Mouse (Mus musculus): Measurements from ENCODE around the gene Ip6k1.

The Ip6k1 gene

GRCm38 (mm10) chr9:108056361-108057261, 54.3 kb downstream of the Ip6k1 start:
- DNase-seq (ENCODE audit: low spot score in 2 of 2), result no peak

GRCm38 (mm10) chr9:108057262-108057562, 54.9 kb downstream of the Ip6k1 start:
- no peak for DNase-seq (ENCODE audit: low spot score in 2 of 2)

- no peak for DNase-seq (ENCODE audit: low spot score in 2 of 2)
These were observed 56.0 kb downstream of the Ip6k1 start for GRCm38 (mm10) chr9:108058291-108058690.

DNA sequence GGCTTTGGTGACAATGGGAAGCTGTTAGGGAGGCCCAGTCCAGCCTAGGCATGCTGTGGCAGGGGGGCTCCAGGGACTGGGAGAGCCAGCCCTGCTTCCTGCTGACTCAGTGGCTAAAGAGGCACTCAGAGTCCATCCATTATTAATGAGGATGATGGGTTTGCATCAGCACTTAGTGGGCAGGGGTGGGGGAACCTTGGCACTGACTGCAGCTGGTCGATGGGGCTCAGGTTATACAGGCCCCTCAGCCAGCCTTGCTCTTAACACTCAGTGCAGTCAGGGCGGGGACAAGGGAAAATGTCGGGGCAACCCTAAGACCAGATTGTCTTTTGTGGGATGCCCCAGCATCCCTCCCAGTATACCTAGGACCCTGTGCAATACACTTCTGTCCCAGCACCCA, 59.8 kb downstream of the Ip6k1 start:
- no peak for DNase-seq (ENCODE audit: low spot score in 2 of 2)

DNA sequence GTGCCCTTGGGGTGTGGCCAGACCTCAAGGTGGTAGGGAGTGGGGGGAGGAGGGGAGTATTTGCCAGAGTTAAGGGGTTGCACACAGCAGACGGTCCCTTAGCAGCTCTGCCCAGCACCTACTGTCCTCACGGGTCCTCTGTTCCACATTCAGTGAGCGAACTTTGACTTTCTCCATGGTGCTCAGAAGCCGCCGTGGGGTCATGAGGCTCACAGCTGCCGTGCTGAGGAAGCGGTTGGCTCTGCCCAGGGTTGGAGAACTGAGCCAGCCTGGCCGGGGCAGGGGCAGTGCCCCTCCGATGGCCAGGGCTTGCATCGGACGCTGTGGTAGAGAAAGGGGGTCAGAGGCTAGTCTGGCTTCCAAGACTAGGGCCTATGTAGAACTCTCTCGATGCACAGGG, 61.1 kb downstream of the Ip6k1 start:
- no peak for DNase-seq (ENCODE audit: low spot score in 2 of 2)

DNA sequence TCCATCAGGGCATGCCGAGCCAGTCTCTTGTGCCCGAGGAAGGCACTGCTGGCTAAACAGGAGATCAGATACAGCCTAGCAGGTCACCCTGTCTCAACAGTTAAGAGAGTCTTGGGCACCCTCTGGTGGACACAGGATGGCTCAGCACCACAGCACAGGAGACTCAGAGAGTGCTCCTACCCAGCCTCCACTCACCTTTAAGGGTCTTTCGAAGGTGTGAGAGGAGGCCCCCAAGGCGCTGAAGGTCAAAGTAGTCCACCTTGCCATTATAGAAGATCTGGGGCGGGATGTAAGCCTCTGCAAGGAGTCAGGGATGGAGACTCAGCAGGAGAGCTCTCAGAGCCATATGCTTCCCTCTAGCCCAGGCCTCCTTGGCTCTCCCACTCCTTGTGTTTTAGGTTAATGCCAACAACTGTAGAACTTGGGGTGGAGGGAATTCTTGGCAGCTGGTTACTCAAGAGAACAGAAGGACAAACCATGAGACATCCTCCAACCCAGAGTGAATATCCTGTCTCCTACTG, 63.2 kb downstream of the Ip6k1 start:
- DNase-seq (ENCODE audit: low spot score in 2 of 2), result peak; percentile 49 to 50

DNA sequence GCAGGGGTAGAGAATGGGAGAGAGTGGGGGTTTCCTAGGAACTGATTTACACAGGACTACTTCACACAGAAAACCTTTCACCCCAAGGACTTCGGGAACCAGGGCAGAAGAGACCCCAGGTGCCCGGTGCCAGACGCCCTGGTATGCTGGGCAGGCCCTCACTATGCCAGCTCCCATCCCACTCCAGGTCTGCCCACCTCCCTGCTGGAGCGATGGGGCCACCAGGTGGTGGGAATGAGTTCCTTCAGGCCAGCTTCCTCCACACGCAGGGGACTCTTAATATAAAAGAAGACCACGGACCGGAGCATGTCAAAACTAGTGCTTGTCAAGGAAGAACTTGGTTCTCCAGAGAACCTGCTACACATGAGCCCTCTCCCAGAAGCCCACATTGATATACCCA, 64.9 kb downstream of the Ip6k1 start:
- no peak for DNase-seq (ENCODE audit: low spot score in 2 of 2)

GRCm38 (mm10) chr9:108067900-108068299, 65.6 kb downstream of the Ip6k1 start:
- DNase-seq (ENCODE audit: low spot score in 2 of 2), result peak; percentile 76 to 84

DNA sequence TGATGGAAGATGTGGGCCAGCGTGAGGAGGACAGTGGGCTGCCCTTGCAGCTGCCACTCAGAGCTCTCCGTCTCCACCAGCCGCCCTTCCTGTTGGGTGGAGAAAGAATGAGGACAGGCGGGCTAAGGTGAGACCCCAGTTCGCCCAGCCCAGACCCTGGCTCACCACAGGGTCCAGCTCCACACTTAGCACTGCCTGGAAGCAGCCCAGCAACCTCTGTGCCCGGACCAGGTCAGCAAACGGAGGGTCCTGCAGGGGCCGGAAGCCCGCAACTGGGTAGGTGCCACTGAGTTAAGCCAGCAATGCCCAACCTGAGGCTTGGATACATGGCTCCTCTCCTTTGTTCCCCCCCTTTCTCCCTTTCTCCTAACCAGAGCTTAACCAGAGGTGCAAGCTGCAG, 66.7 kb downstream of the Ip6k1 start:
- no peak for DNase-seq (ENCODE audit: low spot score in 2 of 2)

GRCm38 (mm10) chr9:108069529-108069928, 67.2 kb downstream of the Ip6k1 start:
- DNase-seq (ENCODE audit: low spot score in 2 of 2), result no peak

DNA sequence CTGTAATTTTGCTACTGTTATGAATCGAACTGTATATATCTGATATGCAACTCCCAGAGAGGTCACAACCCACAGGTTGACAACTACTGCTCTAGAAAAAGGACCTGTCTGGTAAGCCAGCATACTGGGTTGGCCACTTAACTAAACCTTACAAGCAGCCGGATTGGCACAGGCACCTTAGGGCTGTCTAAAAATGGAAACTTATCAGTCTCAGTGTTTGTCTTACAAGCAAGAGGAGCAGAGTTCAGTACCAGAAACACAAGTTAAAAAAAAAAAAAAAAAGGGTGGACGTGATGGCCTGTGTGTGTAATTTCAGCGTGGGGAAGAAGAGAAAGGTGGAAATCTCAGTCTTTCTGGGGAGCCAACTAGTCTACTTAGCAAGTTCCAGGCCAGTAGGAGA, 69.5 kb downstream of the Ip6k1 start:
- DNase-seq (ENCODE audit: low spot score in 2 of 2), result no peak

- DNase-seq (ENCODE audit: low spot score in 2 of 2), result no peak
These were observed 70.2 kb downstream of the Ip6k1 start for GRCm38 (mm10) chr9:108072481-108072924.

GRCm38 (mm10) chr9:108073141-108073930, 71.0 kb downstream of the Ip6k1 start:
- DNase-seq (ENCODE audit: low spot score in 2 of 2), result no peak

- DNase-seq (ENCODE audit: low spot score in 2 of 2), result peak in 1 of 2 experiments; percentile 50
These were observed 77.9 kb downstream of the Ip6k1 start, which contains the start of gene Mst1 for GRCm38 (mm10) chr9:108080168-108080567. TSS of gene Mst1 (plus strand) at chr9:108080436.

- no peak for DNase-seq (ENCODE audit: low spot score in 2 of 2)
These were observed 80.2 kb downstream of the Ip6k1 start for GRCm38 (mm10) chr9:108082549-108082948.

- no peak for DNase-seq (ENCODE audit: low spot score in 2 of 2)
These were observed 80.7 kb downstream of the Ip6k1 start, which contains the start of gene Rnf123 for GRCm38 (mm10) chr9:108082988-108083431. TSS of gene Rnf123 (minus strand) at chr9:108083346.

DNA sequence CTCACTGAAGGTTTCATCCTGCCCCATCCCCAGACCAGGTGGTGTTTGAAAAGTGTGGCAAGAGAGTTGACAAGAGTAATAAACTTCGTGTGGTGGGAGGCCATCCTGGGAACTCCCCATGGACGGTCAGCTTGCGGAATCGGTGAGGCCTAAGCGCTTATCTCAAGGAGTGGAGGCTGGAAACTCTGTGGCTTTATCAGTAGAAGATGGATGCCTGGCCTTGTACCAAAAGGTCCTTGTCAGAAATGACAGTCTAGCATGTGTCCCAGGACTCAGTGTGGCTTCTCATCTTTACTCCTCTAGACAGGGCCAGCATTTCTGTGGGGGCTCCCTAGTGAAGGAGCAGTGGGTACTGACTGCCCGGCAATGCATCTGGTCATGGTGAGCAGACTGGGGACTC, 81.3 kb downstream of the Ip6k1 start:
- no peak for DNase-seq (ENCODE audit: low spot score in 2 of 2)

GRCm38 (mm10) chr9:108085261-108085660, 83.0 kb downstream of the Ip6k1 start:
- DNase-seq (ENCODE audit: low spot score in 2 of 2), result no peak

GRCm38 (mm10) chr9:108090611-108091120, 88.4 kb downstream of the Ip6k1 start:
- no peak for DNase-seq (ENCODE audit: low spot score in 2 of 2)

- DNase-seq (ENCODE audit: low spot score in 2 of 2), result no peak
These were observed 91.3 kb downstream of the Ip6k1 start for GRCm38 (mm10) chr9:108093586-108093985.

- DNase-seq (ENCODE audit: low spot score in 2 of 2), result peak; percentile 96
These were observed 92.1 kb downstream of the Ip6k1 start, which contains the start of gene Apeh for GRCm38 (mm10) chr9:108094184-108094941. TSS of gene Apeh (minus strand) at chr9:108094606.
